Mouse (Mus musculus): ENCODE measurements at regions not wholly inside any gene's neighbourhood (a gene's known extent, or its start where the extent isn't known, plus 50 kb on each side); places are given as distances from the start of the nearest gene placed in this dataset.

DNA sequence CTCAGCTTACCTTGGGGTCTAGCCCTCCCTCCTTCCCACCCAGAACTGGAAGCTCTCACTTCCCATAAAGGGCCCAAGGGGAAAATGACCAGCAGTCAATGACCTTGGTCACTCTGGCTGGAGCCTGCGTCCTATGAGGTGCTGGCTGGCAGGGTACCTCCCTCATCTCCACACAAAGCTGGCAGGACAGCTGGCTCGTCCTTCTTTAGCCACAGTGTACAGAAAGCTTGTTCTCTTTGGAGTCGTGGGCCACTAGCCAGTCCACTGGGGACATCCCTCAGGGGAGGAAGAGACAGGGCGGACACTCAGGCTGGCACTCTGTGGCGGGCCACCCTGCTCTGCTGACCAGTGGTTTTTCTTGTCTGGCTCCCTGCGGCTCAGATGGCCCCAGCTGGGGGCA lies 106.3 kb downstream of the Vegfa start:
- ATAC-seq (ENCODE audit: low FRiP score, low read depth), result no peak
- no peaks in the 10 kb centered on the region for H3K4me1 ChIP-seq (replicated peaks)
- no peaks in the 10 kb centered on the region for H3K9me3 ChIP-seq
- no peaks in the 10 kb centered on the region for H3K36me3 ChIP-seq
- H3K27me3 ChIP-seq, result no peaks in the 10 kb centered on the region
- 72% methylated on average over 6 of the region's 6 CpGs for WGBS
- no peak overlapping the region for H3K9ac ChIP-seq
- no peak overlapping the region for H3K4me2 ChIP-seq
- H3K27ac ChIP-seq (replicated peaks), result no peak overlapping the region
- no peak overlapping the region for H3K4me3 ChIP-seq

DNA sequence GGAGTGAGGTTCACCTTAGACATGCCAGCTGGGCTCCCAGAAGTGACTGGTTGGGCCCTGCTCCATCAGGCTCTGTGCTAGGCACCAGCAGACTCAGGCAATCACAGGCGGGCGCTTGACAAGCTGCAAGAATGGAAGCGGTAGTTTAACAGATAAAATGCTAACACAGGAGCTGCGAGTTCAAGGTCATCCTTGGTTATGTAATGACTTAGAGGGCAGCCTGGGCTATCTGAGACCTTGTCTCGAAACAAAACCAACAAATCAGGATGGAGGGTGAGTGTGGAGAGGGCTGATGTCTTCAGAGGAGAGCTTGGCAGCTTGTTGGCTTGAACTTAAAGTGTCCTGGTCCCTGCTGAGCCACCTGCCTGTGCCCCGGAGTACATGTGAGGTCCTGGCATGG lies 107.6 kb downstream of the Vegfa start:
- no peak overlapping the region for H3K27ac ChIP-seq (replicated peaks)
- WGBS, result 91% methylated on average over 6 of the region's 6 CpGs
- H3K36me3 ChIP-seq, result no peaks in the 10 kb centered on the region
- H3K9me3 ChIP-seq, result no peaks in the 10 kb centered on the region
- no peak overlapping the region for H3K4me3 ChIP-seq
- H3K27me3 ChIP-seq, result no peaks in the 10 kb centered on the region
- H3K4me2 ChIP-seq, result no peak overlapping the region
- no peak overlapping the region for H3K9ac ChIP-seq
- ATAC-seq (ENCODE audit: low FRiP score, low read depth), result no peak
- no peaks in the 10 kb centered on the region for H3K4me1 ChIP-seq (replicated peaks)

DNA sequence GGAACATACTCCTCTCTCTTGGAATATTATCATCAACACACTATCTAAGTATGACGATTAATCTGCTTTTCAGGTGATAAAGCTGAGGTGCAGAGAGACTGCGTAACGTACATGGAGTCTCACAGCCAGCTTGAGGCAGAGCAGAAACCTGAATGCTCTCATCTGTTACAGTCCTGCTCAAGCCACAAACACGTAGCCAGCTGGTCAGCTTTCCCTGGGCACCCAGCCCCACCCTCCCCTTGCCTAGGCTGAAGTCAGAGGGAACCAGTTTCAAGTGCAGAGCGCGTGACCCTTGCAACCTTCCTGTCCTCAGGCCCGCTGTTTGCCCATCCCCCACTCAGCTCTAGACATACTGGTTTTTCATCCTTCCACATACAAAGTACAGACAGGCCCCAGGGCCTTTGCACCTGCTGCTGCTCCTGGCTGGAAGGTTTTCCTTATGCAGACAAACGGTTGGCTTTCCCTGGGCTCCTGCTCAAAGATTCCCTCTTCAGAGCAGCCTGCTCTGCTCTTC lies 108.9 kb downstream of the Vegfa start:
- WGBS, result 78% methylated on average over 8 of the region's 8 CpGs
- no peak overlapping the region for H3K4me2 ChIP-seq
- H3K4me1 ChIP-seq (replicated peaks), result no peaks in the 10 kb centered on the region
- no peak overlapping the region for H3K27ac ChIP-seq (replicated peaks)
- no peaks in the 10 kb centered on the region for H3K9me3 ChIP-seq
- no peaks in the 10 kb centered on the region for H3K36me3 ChIP-seq
- H3K4me3 ChIP-seq, result no peak overlapping the region
- H3K9ac ChIP-seq, result no peak overlapping the region
- no peaks in the 10 kb centered on the region for H3K27me3 ChIP-seq
- ATAC-seq (ENCODE audit: low FRiP score, low read depth), result no peak

DNA sequence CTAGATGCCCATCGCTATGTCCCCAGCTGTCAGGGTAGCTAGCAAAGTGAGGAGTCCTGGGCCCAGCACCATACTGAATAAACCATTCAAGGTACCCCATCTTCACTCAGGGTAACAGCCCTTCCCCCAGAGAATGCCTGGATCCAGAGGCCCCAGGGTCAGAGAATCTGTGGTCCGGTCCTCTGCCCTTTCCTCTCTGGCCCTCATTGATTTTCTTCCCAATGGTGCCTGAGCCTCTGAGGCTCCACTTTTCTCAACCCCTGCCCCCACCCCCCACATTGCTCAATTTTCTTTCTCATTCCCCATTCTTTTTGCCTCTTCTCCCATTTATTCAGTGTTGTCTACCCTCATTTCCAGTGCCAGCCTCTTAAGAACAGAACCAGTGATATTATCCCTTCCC lies 114.5 kb downstream of the Vegfa start:
- Histone ChIP-seq H3K4me2 (no peak overlapping the region), H3K9ac (no peak overlapping the region), H3K27ac (replicated peaks) (no peak overlapping the region), H3K27me3 (no peaks in the 10 kb centered on the region), H3K4me1 (replicated peaks) (no peaks in the 10 kb centered on the region), H3K36me3 (no peaks in the 10 kb centered on the region), H3K4me3 (no peak overlapping the region), H3K9me3 (no peaks in the 10 kb centered on the region)
- no peak for ATAC-seq (ENCODE audit: low FRiP score, low read depth)
- WGBS, result 97% methylated on average over 2 of the region's 2 CpGs

DNA sequence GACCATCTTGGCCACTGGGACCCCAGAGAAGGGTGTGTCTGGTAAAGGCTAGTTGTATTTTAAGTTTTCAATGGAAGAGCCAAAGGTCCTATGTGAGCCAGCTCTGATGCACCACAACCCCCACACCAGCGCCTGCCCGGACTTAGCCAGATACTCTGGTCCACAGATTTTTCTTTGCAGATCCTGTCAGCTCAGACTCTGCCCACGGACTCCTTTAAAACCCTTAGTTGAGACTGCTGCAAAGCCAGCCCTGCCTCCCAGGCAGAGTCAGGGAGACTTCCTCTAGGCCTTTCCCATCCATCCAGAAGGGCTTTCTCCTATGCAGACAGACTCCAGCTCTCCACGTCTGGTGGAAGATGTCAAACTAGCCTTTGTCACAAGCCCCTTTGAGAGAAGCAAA lies 115.2 kb downstream of the Vegfa start:
- H3K9ac ChIP-seq, result no peak overlapping the region
- no peak overlapping the region for H3K4me2 ChIP-seq
- no peaks in the 10 kb centered on the region for H3K36me3 ChIP-seq
- H3K4me1 ChIP-seq (replicated peaks), result no peaks in the 10 kb centered on the region
- no peak for ATAC-seq (ENCODE audit: low FRiP score, low read depth)
- H3K9me3 ChIP-seq, result no peaks in the 10 kb centered on the region
- no peak overlapping the region for H3K27ac ChIP-seq (replicated peaks)
- 74% methylated on average over 4 of the region's 4 CpGs for WGBS
- no peaks in the 10 kb centered on the region for H3K27me3 ChIP-seq
- no peak overlapping the region for H3K4me3 ChIP-seq

DNA sequence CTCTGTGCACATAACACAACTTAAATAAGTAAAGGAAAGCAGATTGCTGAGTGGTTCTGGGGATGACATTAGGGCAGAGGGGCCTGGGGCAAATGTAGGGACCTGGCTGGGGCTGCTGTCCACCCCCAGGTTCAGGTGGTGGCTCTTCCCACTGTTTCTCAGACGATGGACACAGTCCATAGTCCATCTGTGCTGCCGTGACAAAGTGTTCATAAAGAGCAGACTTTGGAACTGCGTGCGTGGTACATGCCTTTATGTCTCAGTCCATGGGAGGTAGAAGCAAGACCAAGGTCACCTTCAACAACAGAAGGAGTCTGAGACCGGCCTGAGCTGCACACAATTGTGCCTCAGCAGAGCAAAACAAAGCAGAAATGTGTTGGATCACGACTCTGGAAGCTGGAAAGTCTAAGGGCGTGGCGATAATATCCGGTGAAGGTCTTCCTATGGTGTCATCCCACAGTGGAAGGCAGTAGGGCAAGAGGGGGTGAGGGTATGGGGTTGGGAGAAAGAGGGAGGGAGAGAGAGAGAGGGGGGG lies 117.4 kb downstream of the Vegfa start:
- Histone ChIP-seq H3K9ac (no peak overlapping the region), H3K4me1 (replicated peaks) (no peaks in the 10 kb centered on the region), H3K27ac (replicated peaks) (no peak overlapping the region), H3K4me2 (no peak overlapping the region), H3K27me3 (no peaks in the 10 kb centered on the region), H3K4me3 (no peak overlapping the region), H3K36me3 (no peaks in the 10 kb centered on the region), H3K9me3 (no peaks in the 10 kb centered on the region)
- no peak for ATAC-seq (ENCODE audit: low FRiP score, low read depth)
- 84% methylated on average over 9 of the region's 9 CpGs for WGBS

DNA sequence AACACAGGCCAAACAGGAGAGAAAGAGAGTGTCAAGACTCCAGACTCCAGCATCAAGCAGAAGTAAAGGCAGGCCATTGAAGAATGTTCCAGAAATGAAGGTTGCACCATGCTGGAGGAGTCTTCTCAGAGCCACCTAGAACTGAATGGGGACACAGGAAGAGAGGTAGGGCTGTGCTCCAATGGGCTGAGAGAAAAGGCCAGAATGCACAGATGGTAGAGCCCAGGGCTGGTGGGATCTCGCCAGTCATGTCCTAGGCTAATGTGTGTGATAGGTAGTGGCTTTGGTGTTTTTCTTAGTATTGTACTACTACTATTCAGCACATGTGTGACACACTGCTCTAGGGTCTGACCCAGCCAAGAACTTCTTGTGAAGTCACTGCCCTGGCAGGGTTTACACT lies 117.9 kb downstream of the Vegfa start:
- H3K4me3 ChIP-seq, result no peak overlapping the region
- H3K36me3 ChIP-seq, result no peaks in the 10 kb centered on the region
- no peak overlapping the region for H3K4me2 ChIP-seq
- no peak overlapping the region for H3K27ac ChIP-seq (replicated peaks)
- no peaks in the 10 kb centered on the region for H3K4me1 ChIP-seq (replicated peaks)
- no peak for ATAC-seq (ENCODE audit: low FRiP score, low read depth)
- 75% methylated on average over 1 of the region's 1 CpGs for WGBS
- no peak overlapping the region for H3K9ac ChIP-seq
- no peaks in the 10 kb centered on the region for H3K9me3 ChIP-seq
- H3K27me3 ChIP-seq, result no peaks in the 10 kb centered on the region

DNA sequence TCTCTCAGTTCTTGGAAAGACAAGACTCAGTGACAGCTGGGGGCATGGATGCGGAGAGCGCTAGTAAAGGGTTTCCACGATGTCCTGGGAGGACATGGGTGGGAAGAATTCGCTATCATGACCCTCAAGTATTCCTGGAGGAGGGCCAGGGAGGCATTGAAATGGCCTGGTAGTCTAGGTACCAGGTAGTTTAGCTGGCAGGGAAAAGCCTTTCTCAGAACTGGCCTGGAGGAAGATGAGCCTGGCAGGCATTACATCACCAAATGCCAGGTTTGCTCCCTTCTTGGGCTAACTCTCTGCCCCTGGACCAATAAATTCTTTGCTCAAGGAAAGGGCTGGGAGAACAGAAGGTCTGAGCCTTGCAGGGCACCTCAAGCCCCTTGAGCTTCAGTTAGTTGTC lies 118.5 kb downstream of the Vegfa start:
- Histone ChIP-seq H3K27ac (replicated peaks) (no peak overlapping the region), H3K4me3 (no peak overlapping the region), H3K4me1 (replicated peaks) (no peaks in the 10 kb centered on the region), H3K4me2 (no peak overlapping the region), H3K9me3 (no peaks in the 10 kb centered on the region), H3K36me3 (no peaks in the 10 kb centered on the region), H3K9ac (no peak overlapping the region), H3K27me3 (no peaks in the 10 kb centered on the region)
- WGBS, result 88% methylated on average over 4 of the region's 4 CpGs
- ATAC-seq (ENCODE audit: low FRiP score, low read depth), result no peak

DNA sequence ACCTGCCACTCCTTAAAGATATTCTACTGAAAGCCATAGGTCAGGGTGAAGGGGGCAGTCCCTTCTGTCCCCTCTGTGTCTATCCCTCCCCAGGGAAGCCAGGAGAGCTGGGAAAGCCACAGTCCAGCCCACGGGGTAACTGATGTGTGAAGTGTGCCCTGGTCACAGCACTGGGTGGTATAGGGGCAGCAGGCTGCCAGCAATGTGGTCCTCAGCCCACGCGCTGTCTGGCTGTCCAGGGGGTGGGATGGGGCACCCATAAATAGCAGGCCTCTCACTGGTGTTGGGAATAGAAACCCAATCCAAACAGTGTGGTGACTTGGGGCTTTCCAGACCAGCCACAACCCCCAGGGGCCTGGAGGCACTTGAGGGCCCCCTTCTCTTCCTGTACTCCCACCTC lies 120.0 kb downstream of the Vegfa start:
- Histone ChIP-seq H3K4me1 (replicated peaks) (peaks cover 8% of the 10 kb centered on the region), H3K36me3 (no peaks in the 10 kb centered on the region), H3K4me2 (no peak overlapping the region), H3K4me3 (no peak overlapping the region), H3K27ac (replicated peaks) (no peak overlapping the region), H3K27me3 (no peaks in the 10 kb centered on the region), H3K9ac (no peak overlapping the region), H3K9me3 (no peaks in the 10 kb centered on the region)
- no peak for ATAC-seq (ENCODE audit: low FRiP score, low read depth)
- WGBS, result 93% methylated on average over 3 of the region's 3 CpGs

DNA sequence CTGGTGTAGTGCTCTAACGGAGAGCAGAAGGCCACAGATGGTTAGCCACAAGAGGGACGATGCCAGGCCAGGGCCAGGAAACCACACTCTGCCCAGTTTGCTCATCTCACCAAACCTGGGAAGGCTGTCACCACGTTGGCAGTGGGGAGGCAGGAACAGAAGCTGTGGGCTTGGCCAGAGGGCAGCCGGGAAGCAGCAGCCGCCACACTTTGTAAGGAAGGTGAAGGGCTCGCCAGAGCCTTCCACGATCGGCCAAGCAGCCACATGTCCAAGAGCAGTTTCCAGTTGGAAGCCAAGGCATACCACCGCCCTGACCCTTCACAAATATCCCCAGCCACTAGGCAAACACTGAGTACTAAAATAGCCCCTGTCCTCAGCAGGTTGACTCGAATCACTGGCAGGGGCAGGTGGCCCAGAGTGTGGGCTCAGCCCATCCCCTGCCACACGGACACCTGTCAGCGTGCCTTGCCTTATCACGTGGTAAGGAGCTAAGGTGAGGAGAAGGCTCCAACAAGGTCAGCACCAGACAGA lies 120.9 kb downstream of the Vegfa start:
- H3K9me3 ChIP-seq, result no peaks in the 10 kb centered on the region
- no peak overlapping the region for H3K27ac ChIP-seq (replicated peaks)
- WGBS, result 86% methylated on average over 13 of the region's 13 CpGs
- H3K27me3 ChIP-seq, result no peaks in the 10 kb centered on the region
- H3K9ac ChIP-seq, result no peak overlapping the region
- H3K4me1 ChIP-seq (replicated peaks), result peaks cover 8% of the 10 kb centered on the region
- no peak overlapping the region for H3K4me2 ChIP-seq
- H3K36me3 ChIP-seq, result no peaks in the 10 kb centered on the region
- no peak overlapping the region for H3K4me3 ChIP-seq
- ATAC-seq (ENCODE audit: low FRiP score, low read depth), result no peak

DNA sequence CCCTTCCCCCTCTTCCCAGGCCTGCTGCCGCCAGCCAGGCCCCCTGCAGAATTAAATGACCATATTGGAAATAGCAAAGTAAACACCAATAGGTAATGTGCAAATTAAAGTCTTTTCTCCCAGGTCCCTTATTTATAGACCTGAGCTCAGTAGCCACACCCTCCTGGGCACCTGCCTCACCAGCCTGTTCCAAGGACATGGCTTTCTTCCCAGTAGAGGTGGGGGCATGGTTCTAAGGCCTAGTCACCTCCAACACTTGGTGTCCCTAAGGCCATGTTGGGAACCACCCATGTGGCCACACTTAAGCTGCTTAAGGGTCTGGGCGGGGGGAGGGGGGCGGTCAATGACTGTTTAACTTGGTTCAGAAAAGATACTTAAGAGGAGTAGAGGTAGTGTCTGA lies 121.9 kb downstream of the Vegfa start:
- Histone ChIP-seq H3K9ac (no peak overlapping the region), H3K36me3 (no peaks in the 10 kb centered on the region), H3K4me2 (no peak overlapping the region), H3K27ac (replicated peaks) (no peak overlapping the region), H3K4me1 (replicated peaks) (peaks cover 8% of the 10 kb centered on the region), H3K27me3 (no peaks in the 10 kb centered on the region), H3K9me3 (no peaks in the 10 kb centered on the region), H3K4me3 (no peak overlapping the region)
- no peak for ATAC-seq (ENCODE audit: low FRiP score, low read depth)
- 84% methylated on average over 3 of the region's 3 CpGs for WGBS

DNA sequence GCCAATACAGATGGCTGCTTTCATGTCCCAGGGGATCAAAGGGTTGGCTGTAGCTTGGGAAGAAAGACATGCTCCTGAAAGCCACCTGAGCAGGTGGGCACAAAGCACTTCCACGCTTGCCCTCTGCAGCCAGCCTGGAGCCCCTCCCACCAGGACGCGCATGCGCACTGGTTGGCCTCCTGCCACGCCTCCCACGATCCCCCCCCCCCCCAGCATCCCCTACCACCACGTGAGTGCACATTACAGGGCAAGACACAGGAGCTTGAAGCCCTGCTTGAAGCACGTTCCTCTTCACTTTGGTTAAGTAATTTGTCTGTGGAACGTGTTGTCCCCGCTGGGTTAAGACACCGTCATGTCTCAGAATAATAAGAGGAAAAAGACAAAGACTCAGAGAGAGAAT lies 124.6 kb downstream of the Vegfa start:
- Histone ChIP-seq H3K27me3 (no peaks in the 10 kb centered on the region), H3K4me3 (no peak overlapping the region), H3K27ac (replicated peaks) (no peak overlapping the region), H3K9ac (no peak overlapping the region), H3K4me1 (replicated peaks) (peaks cover 8% of the 10 kb centered on the region), H3K36me3 (no peaks in the 10 kb centered on the region), H3K9me3 (no peaks in the 10 kb centered on the region), H3K4me2 (no peak overlapping the region)
- ATAC-seq (ENCODE audit: low FRiP score, low read depth), result peak; percentile 37; the same call in 1 of the 2 replicates
- WGBS, result 42% methylated on average over 11 of the region's 11 CpGs

DNA sequence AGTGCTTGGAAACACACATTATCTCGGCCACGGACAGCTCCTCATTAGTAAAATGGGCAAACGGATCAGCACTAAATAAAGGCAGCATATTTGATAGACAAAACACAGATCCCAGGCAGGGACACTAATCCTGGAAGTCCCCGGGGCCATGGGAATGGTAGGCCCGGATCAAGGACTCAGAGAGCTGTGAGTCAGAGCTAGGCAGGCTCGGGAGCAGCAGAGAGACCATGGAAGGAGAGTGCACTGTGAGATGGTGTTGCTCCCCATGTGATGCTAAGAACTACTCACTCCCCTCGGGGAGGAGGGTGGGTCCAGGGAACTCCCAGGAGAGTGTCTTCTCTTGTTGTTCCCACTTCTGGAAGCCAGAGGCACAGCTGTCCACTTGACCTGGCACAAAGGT lies 126.6 kb downstream of the Vegfa start:
- H3K36me3 ChIP-seq, result no peaks in the 10 kb centered on the region
- no peak overlapping the region for H3K27ac ChIP-seq (replicated peaks)
- no peak overlapping the region for H3K9ac ChIP-seq
- no peak overlapping the region for H3K4me2 ChIP-seq
- no peak overlapping the region for H3K4me3 ChIP-seq
- WGBS, result 78% methylated on average over 7 of the region's 7 CpGs
- ATAC-seq (ENCODE audit: low FRiP score, low read depth), result no peak
- peaks cover 8% of the 10 kb centered on the region for H3K4me1 ChIP-seq (replicated peaks)
- no peaks in the 10 kb centered on the region for H3K27me3 ChIP-seq
- H3K9me3 ChIP-seq, result no peaks in the 10 kb centered on the region

Measured in hindbrain, embryonic 15.5 days (tissue).